Mouse (Mus musculus) stomach, postnatal 0 days (tissue): ENCODE measurements around the gene Gpatch8.

Source experiments
- CTCF ChIP-seq: IDR thresholded peaks from 2 replicates; pipeline ENCODE4 v1.5.1; 2016; ENCODE audit warnings: antibody characterized with exemption, low read depth, mild to moderate bottlenecking, moderate library complexity
- EP300 ChIP-seq: optimal IDR thresholded peaks from 2 replicates; pipeline ENCODE3; 2016; ENCODE audit warnings: antibody characterized with exemption

- TF ChIP-seq CTCF (peak; percentile 56), EP300 (no peak)
These were observed 12.0 kb upstream of the Gpatch8 start for GRCm38 (mm10) chr11:102568191-102568590.
